Mouse (Mus musculus) CH12.LX (cell line): ENCODE measurements around the gene Cnrip1. TPM values are rescaled to one million over a fixed set of nuclear protein-coding genes. Genes with fewer than 3 reads are reported as not detected.
A peak's percentile ranks its signal among the peaks of the same experiment; 100 is the strongest.

Experiments used
- DNase-seq: peaks from one replicate; pipeline ENCODE4 v3.0.0-alpha.2; 2013; ENCODE audit errors: extremely low read depth
- H3K27ac ChIP-seq: 2 replicates; pipeline ENCODE4 v1.5.1; 2012; ENCODE audit warnings: low read depth, mild to moderate bottlenecking, control low read depth, moderate library complexity; ENCODE audit not compliant: insufficient read depth
- H3K27me3 ChIP-seq: replicated peaks from 2 replicates; pipeline ENCODE3; 2012; ENCODE audit warnings: inconsistent platforms
- H3K36me3 ChIP-seq, 2 experiments: replicated peaks in 1 of 2; 2 replicates each; pipeline versions ENCODE3 to v1.6.1; 2012; ENCODE audit warnings: inconsistent platforms in 1 of 2, low read length in 1 of 2, mild to moderate bottlenecking in 1 of 2, mixed read lengths in 1 of 2, moderate library complexity in 1 of 2; ENCODE audit not compliant: control insufficient read depth in 1 of 2, insufficient read depth in 1 of 2
- H3K4me1 ChIP-seq, 2 experiments: 2 replicates each; pipeline ENCODE4 v1.6.1; 2012; ENCODE audit warnings: inconsistent platforms in 1 of 2, moderate library complexity in 1 of 2; ENCODE audit not compliant: insufficient read depth in 2 of 2, control insufficient read depth in 1 of 2
- H3K4me2 ChIP-seq: 2 replicates; pipeline ENCODE4 v1.6.1; 2012; ENCODE audit warnings: low read depth, mild to moderate bottlenecking, control low read depth; ENCODE audit not compliant: poor library complexity, insufficient read depth, severe bottlenecking
- H3K4me3 ChIP-seq, 3 experiments: fragments of 150-350 bp in 1 of 3; sonication (generic) in 1 of 3; replicated peaks in 1 of 3; 2 replicates each; pipeline versions ENCODE3 to v1.5.1; 2011 to 2012; ENCODE audit warnings: low read depth in 2 of 3, low read length in 2 of 3, mild to moderate bottlenecking in 2 of 3, moderate library complexity in 2 of 3, control low read depth in 1 of 3, improper control_type of control experiment in 1 of 3, inconsistent platforms in 1 of 3, mixed read lengths in 1 of 3; ENCODE audit not compliant: poor library complexity in 1 of 3
- H3K79me2 ChIP-seq: replicated peaks from 2 replicates; pipeline ENCODE4 v1.6.1; 2012; ENCODE audit warnings: mild to moderate bottlenecking, moderate library complexity; ENCODE audit not compliant: control insufficient read depth, poor library complexity, insufficient read depth, severe bottlenecking; ENCODE audit errors: extremely low read depth
- H3K9ac ChIP-seq: 2 replicates; pipeline ENCODE4 v1.6.1; 2012; ENCODE audit warnings: low read depth, mild to moderate bottlenecking, control low read depth, moderate library complexity; ENCODE audit not compliant: insufficient read depth
- H3K9me3 ChIP-seq: replicated peaks from 2 replicates; pipeline ENCODE3; 2012; ENCODE audit warnings: low read length, inconsistent platforms, mixed read lengths
- CTCF ChIP-seq, 2 experiments: IDR thresholded peaks in 1 of 2; conservative IDR thresholded peaks in 1 of 2; 2 replicates each; pipeline ENCODE4 v1.5.1; 2011 to 2012; ENCODE audit warnings: low read depth in 2 of 2, low read length in 2 of 2, improper control_type of control experiment in 1 of 2, inconsistent platforms in 1 of 2, mild to moderate bottlenecking in 1 of 2, moderate library complexity in 1 of 2
- ETS1 ChIP-seq: conservative IDR thresholded peaks from 2 replicates; pipeline ENCODE4 v1.6.1; 2012; ENCODE audit warnings: low read depth, mild to moderate bottlenecking, inconsistent platforms, low read length, improper control_type of control experiment, moderate library complexity
- HCFC1 ChIP-seq: IDR thresholded peaks from 2 replicates; pipeline ENCODE4 v1.6.1; 2012; ENCODE audit warnings: low read depth, mild to moderate bottlenecking, inconsistent platforms, low read length, improper control_type of control experiment
- IRF4 ChIP-seq: IDR thresholded peaks from 2 replicates; pipeline ENCODE4 v1.6.1; 2014; ENCODE audit warnings: low read depth, mild to moderate bottlenecking, inconsistent platforms, low read length, improper control_type of control experiment
- JUND ChIP-seq: conservative IDR thresholded peaks from 2 replicates; pipeline ENCODE4 v1.6.1; 2011; ENCODE audit warnings: low read depth, low read length, improper control_type of control experiment
- MAFK ChIP-seq: IDR thresholded peaks from 2 replicates; pipeline ENCODE4 v1.6.1; 2011; ENCODE audit warnings: low read length, improper control_type of control experiment; ENCODE audit not compliant: insufficient replicate concordance
- MAZ ChIP-seq: IDR thresholded peaks from 2 replicates; pipeline ENCODE4 v1.6.1; 2012; ENCODE audit warnings: low read depth, mild to moderate bottlenecking, inconsistent platforms, low read length, improper control_type of control experiment, moderate library complexity
- MEF2A ChIP-seq: IDR thresholded peaks from 2 replicates; pipeline ENCODE4 v1.6.1; 2014; ENCODE audit warnings: low read depth, mild to moderate bottlenecking, inconsistent platforms, low read length, improper control_type of control experiment, borderline replicate concordance
- MXI1 ChIP-seq: IDR thresholded peaks from 2 replicates; pipeline ENCODE4 v1.6.1; 2011; ENCODE audit warnings: mild to moderate bottlenecking, low read depth, low read length, improper control_type of control experiment
- NRF1 ChIP-seq: IDR thresholded peaks from 2 replicates; pipeline ENCODE4 v1.6.1; 2014; ENCODE audit warnings: low read depth, mild to moderate bottlenecking, inconsistent platforms, low read length, improper control_type of control experiment, moderate library complexity
- PAX5 ChIP-seq: IDR thresholded peaks from 2 replicates; pipeline ENCODE4 v1.6.1; 2012; ENCODE audit warnings: low read length, inconsistent platforms, mixed read lengths
- POLR2AphosphoS2 ChIP-seq: IDR thresholded peaks from 2 replicates; pipeline ENCODE4 v1.6.1; 2011; ENCODE audit warnings: low read depth, low read length, improper control_type of control experiment
- RAD21 ChIP-seq: IDR thresholded peaks from 2 replicates; pipeline ENCODE4 v1.6.1; 2011; ENCODE audit warnings: low read depth, mild to moderate bottlenecking, low read length, improper control_type of control experiment, moderate library complexity
- RCOR1 ChIP-seq: conservative IDR thresholded peaks from 2 replicates; pipeline ENCODE4 v1.6.1; 2012; ENCODE audit warnings: low read depth, mild to moderate bottlenecking, inconsistent platforms, low read length, improper control_type of control experiment
- SIN3A ChIP-seq: IDR thresholded peaks from 2 replicates; pipeline ENCODE4 v1.6.1; 2012; ENCODE audit warnings: low read length, improper control_type of control experiment, inconsistent platforms
- TBP ChIP-seq: conservative IDR thresholded peaks from 2 replicates; pipeline ENCODE4 v1.6.1; 2011; ENCODE audit warnings: low read depth, low read length, improper control_type of control experiment
- TCF12 ChIP-seq: IDR thresholded peaks from 2 replicates; pipeline ENCODE4 v1.6.1; 2014; ENCODE audit warnings: low read depth, mild to moderate bottlenecking, inconsistent platforms, low read length, improper control_type of control experiment
- UBTF ChIP-seq: IDR thresholded peaks from 2 replicates; pipeline ENCODE4 v1.6.1; 2012; ENCODE audit warnings: low read depth, mild to moderate bottlenecking, inconsistent platforms, low read length, improper control_type of control experiment, moderate library complexity
- ZC3H11A ChIP-seq: IDR thresholded peaks from 2 replicates; pipeline ENCODE4 v1.6.1; 2012; ENCODE audit warnings: low read depth, mild to moderate bottlenecking, inconsistent platforms, low read length, improper control_type of control experiment
- ZMIZ1 ChIP-seq: IDR thresholded peaks from 2 replicates; pipeline ENCODE4 v1.6.1; 2012; ENCODE audit warnings: low read depth, mild to moderate bottlenecking, inconsistent platforms, low read length, improper control_type of control experiment
- dilution Hi-C: fragments of 300-500 bp; cut with MboI; formaldehyde crosslinking; loops from 2 replicates; pipeline ENCODE4 v1.14.3; 2020; ENCODE audit warnings: low sequenced_read_pairs; ENCODE audit not compliant: extremely low pct_unique_long_range_greater_than_20kb, extremely low pct_ligation_motif_present
- in situ Hi-C: fragments of 300-500 bp; cut with MboI; formaldehyde crosslinking; loops from 3 replicates; pipeline ENCODE4 v1.14.3; 2019; ENCODE audit warnings: low sequenced_read_pairs, low pct_ligation_motif_present, low pct_unique_long_range_greater_than_20kb, mixed read lengths
- polyA plus RNA-seq: library from polyadenylated mRNA; unstranded; fragments of >175 nt; gene quantifications from 2 replicates; pipeline ENCODE4 v1.2.1, GENCODE M21; 2012; ENCODE audit warnings: low read depth; ENCODE audit not compliant: insufficient read length
- total RNA-seq, 2 experiments: library from RNA; depleted of rRNA; stranded (reverse); fragments of 300-350 nt in 1 of 2; fragments of >200 nt in 1 of 2; gene quantifications; 2 replicates each; pipeline ENCODE4 v1.2.3; 2012 to 2014

Gene Cnrip1
- total and polyA plus RNA-seq, 3 experiments, result not detected

DNA sequence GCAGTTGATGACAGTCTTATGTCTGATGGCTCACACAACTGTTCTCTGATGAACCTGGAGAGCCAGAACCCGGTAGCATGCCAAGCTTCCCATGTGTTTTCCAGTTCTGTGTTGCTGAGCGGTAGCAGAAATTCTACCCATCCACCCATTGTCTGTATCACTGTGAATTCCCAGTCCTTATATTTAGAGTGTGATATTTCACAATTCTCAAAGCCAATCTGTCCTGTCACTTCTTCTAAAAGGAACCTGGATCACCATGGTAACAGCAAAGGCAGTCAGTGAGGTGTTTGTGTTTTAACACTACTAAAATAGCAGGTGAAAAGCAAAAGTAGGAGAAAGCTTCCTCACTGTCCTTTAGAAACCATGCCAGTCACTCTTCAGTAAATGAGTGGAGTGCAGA lies 5.6 kb upstream of the Cnrip1 start:
- no peaks in the 10 kb centered on the region for H3K4me1 ChIP-seq
- no peak overlapping the region for H3K27ac ChIP-seq
- no peak overlapping the region for H3K9ac ChIP-seq
- no peak for TF ChIP-seq HCFC1
- no peak for TF ChIP-seq JUND
- no peak for TF ChIP-seq MAZ
- no peak for TF ChIP-seq CTCF (conservative IDR thresholded peaks at IDR 0.05 in 1 of 2, IDR thresholded peaks at IDR 0.05 in 1 of 2; ENCODE audit: low read depth in 2 of 2, low read length in 2 of 2)
- TF ChIP-seq ZC3H11A, result no peak
- TF ChIP-seq ETS1, result no peak
- no peak for TF ChIP-seq IRF4
- no peak for TF ChIP-seq TCF12
- no peak for TF ChIP-seq MAFK
- TF ChIP-seq MEF2A, result no peak
- no peak for TF ChIP-seq UBTF
- no peak for TF ChIP-seq ZMIZ1
- TF ChIP-seq PAX5, result no peak
- TF ChIP-seq NRF1, result no peak
- no peak for TF ChIP-seq RAD21
- no peak for TF ChIP-seq TBP
- no peak for TF ChIP-seq POLR2AphosphoS2
- no peak for TF ChIP-seq MXI1
- no peak for TF ChIP-seq RCOR1
- H3K36me3 ChIP-seq, result no peaks in the 10 kb centered on the region
- H3K4me3 ChIP-seq, result no peak overlapping the region
- in situ Hi-C loops, result no loop called here
- 0 out of 2 replicates have a peak, but pooled peaks cover 2% of the 10 kb centered on the region for H3K79me2 ChIP-seq
- H3K4me2 ChIP-seq, result no peak overlapping the region
- H3K27me3 ChIP-seq, result no peaks in the 10 kb centered on the region
- no peak for DNase-seq
- no peaks in the 10 kb centered on the region for H3K9me3 ChIP-seq
- dilution Hi-C loops, result no loop called here

DNA sequence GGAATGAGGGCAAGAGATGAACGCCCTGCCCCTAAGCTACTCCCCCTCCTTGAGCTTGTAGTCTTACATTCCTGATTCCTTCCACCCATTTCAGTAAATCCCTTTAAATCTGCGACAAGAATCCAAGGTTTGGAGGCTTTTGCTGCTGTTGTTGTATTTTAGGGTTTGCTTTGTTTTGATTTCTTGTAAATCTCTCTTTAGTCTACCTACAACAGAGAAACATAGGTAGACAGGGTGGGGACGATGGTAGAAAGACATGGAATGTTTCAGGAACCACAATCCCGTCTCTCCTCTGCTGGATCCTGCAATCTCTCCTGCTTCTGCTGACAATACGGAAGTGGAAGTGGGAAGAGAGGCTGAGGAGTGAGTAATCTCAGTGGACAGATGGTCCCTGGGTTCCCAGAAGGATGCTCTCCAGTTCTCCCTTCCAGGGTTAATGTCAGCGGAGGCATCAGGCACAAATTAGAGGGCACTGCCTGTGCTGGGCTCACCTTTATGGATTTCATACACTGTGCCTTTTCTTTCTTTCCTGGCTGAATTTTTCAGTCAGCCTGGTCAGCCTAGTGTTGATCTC lies 1.2 kb downstream of the Cnrip1 start:
- 0 out of 2 replicates have a peak overlapping the region, but pooled peaks have one; percentile 82 for H3K4me2 ChIP-seq
- no peak overlapping the region for H3K9ac ChIP-seq
- no peak overlapping the region for H3K27ac ChIP-seq
- H3K27me3 ChIP-seq, result no peaks in the 10 kb centered on the region
- H3K79me2 ChIP-seq, result no peaks in the 10 kb centered on the region
- in situ Hi-C loops (no loop called here), dilution Hi-C loops (no loop called here)
- no peak overlapping the region for H3K4me3 ChIP-seq
- no peak for DNase-seq
- H3K9me3 ChIP-seq, result no peaks in the 10 kb centered on the region
- TF ChIP-seq RCOR1 (no peak), PAX5 (no peak), CTCF (conservative IDR thresholded peaks at IDR 0.05 in 1 of 2, IDR thresholded peaks at IDR 0.05 in 1 of 2; ENCODE audit: low read depth in 2 of 2, low read length in 2 of 2) (no peak), SIN3A (no peak), ETS1 (no peak)
- no peaks in the 10 kb centered on the region for H3K36me3 ChIP-seq
- H3K4me1 ChIP-seq, result peaks cover 5% of the 10 kb centered on the region in 2 experiments
